Mouse (Mus musculus): ENCODE data around the gene Spata31d1b. TPM values are rescaled to one million over a fixed set of nuclear protein-coding genes. Genes with fewer than 3 reads are reported as not detected.
A peak's percentile ranks its signal among the peaks of the same experiment; 100 is the strongest.

Gene Spata31d1b
- polyA plus RNA-seq, 1 experiment from 2014 or later, result not detected

DNA sequence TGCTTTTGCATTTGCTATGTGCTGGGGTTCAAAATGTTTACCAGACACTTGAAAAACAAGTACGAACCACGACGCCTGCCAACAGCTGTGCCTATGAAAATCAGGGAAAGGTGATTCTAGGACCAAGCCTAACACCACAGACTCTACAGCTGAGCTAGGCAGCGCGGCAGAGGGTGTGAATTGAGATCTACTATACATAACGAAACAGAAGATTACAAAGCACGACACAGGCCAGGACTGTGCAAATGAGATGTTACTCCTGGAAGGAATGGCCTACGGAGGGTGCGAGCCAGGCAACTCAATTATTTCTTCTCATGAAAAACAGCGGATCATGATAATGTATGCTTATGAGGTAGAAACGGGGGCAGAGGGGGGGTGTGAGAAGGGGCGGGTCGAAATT is 56.4 kb downstream of the Spata31d1b start:
- TF ChIP-seq EP300 (optimal IDR thresholded peaks at IDR 0.05) (no peak), CTCF (IDR thresholded peaks at IDR 0.05; ENCODE audit: low read depth) (no peak)

More for the DNA sequence above, 56.4 kb downstream of the Spata31d1b start:
- Histone ChIP-seq H3K36me3 (ENCODE audit: control insufficient read depth, insufficient read depth, low read length) (peaks cover 6% of the 10 kb centered on the region; the same call in 1 of the 2 replicates), H3K27me3 (ENCODE audit: control insufficient read depth, insufficient read depth, low read length) (no peaks in the 10 kb centered on the region), H3K4me1 (replicated peaks; ENCODE audit: control insufficient read depth, insufficient read depth) (peaks cover 6% of the 10 kb centered on the region), H3K27ac (replicated peaks) (peak overlapping the region; percentile 45; the same call in 1 of the 2 replicates), H3K4me2 (replicated peaks; ENCODE audit: low read depth) (peak overlapping the region; percentile 74), H3K9ac (ENCODE audit: low read length) (peak overlapping the region; percentile 88), H3K4me3 (ENCODE audit: low read depth, low read length) (peak overlapping the region; percentile 85), H3K9me3 (ENCODE audit: control insufficient read depth, low read length) (no peaks in the 10 kb centered on the region)
- ATAC-seq (ENCODE audit: low FRiP score, low TSS enrichment) (no peak), DNase-seq (ENCODE audit: low spot score) (peak; percentile 36)
- WGBS, result 19% methylated on average over 13 of the region's 13 CpGs

Other genes starting within 250 kb of the Spata31d1b start
- gene Agtpbp1, start 127.1 kb upstream of the Spata31d1b start, polyA plus RNA-seq (2015; fragmentation: Nextera tagmentation; extraction: Ambion mirVana), result 10.2 and 12.4 TPM in 2 replicates
- 58.8 and 63.2 TPM in 2 replicates for gene Naa35, start 127.0 kb upstream of the Spata31d1b start, polyA plus RNA-seq (2015; fragmentation: Nextera tagmentation; extraction: Ambion mirVana)
- 54.3 and 54.6 TPM in 2 replicates for gene Golm1, start 36.5 kb upstream of the Spata31d1b start, polyA plus RNA-seq (2015; fragmentation: Nextera tagmentation; extraction: Ambion mirVana)
- not detected in 2 replicates for gene 4921517D22Rik, start 18.2 kb upstream of the Spata31d1b start, polyA plus RNA-seq (2015; fragmentation: Nextera tagmentation; extraction: Ambion mirVana)
- 0.02 TPM in 1 of 2 replicates, not detected in the other for gene Spata31d1a, start 2.0 kb upstream of the Spata31d1b start, polyA plus RNA-seq (2015; fragmentation: Nextera tagmentation; extraction: Ambion mirVana)
- not detected in 2 replicates for gene Spata31d1d, start 19.5 kb downstream of the Spata31d1b start, polyA plus RNA-seq (2015; fragmentation: Nextera tagmentation; extraction: Ambion mirVana)
- gene 1700014D04Rik, start 34.5 kb downstream of the Spata31d1b start, polyA plus RNA-seq (2015; fragmentation: Nextera tagmentation; extraction: Ambion mirVana), result 0.02 TPM in 1 of 2 replicates, not detected in the other
- gene Isca1, start 57.5 kb downstream of the Spata31d1b start, polyA plus RNA-seq (2015; fragmentation: Nextera tagmentation; extraction: Ambion mirVana), result 73.4 and 77.1 TPM in 2 replicates
- gene Gm49354, start 70.0 kb downstream of the Spata31d1b start, polyA plus RNA-seq (2015; fragmentation: Nextera tagmentation; extraction: Ambion mirVana), result not detected in 2 replicates
- 29.1 and 31.6 TPM in 2 replicates for gene Tut7, start 110.9 kb downstream of the Spata31d1b start, polyA plus RNA-seq (2015; fragmentation: Nextera tagmentation; extraction: Ambion mirVana)

Data from stomach, postnatal 0 days (tissue).